Mouse (Mus musculus) brown adipose tissue, adult 24 weeks (tissue): ENCODE data around the gene Mfap3l. TPM values are rescaled to one million over a fixed set of nuclear protein-coding genes. Genes with fewer than 3 reads are reported as not detected.
"Not testable (repeated sequence)": the region's sequence is repeated elsewhere in the genome, so short reads cannot be mapped to it uniquely, and the experiment has no call there.

Source experiments
- H3K27ac ChIP-seq: fragments of 200-500 bp; replicated peaks from 2 replicates; pipeline ENCODE4 v1.5.1; 2012; ENCODE audit warnings: low read depth, mild to moderate bottlenecking, low read length
- H3K4me1 ChIP-seq: fragments of 200-500 bp; 2 replicates; pipeline ENCODE4 v1.6.1; 2012; ENCODE audit warnings: low read length, mixed read lengths; ENCODE audit not compliant: control insufficient read depth, insufficient read depth, insufficient read length
- H3K4me3 ChIP-seq: fragments of 200-500 bp; 2 replicates; pipeline ENCODE4 v1.5.1; 2012; ENCODE audit warnings: low read depth, mild to moderate bottlenecking, low read length, moderate library complexity; ENCODE audit not compliant: insufficient read depth
- polyA plus RNA-seq: library from polyadenylated mRNA; stranded (reverse); fragments of >200 nt; gene quantifications from 2 replicates; pipeline ENCODE4 v1.2.4, GENCODE M21; 2012; ENCODE audit not compliant: missing spikeins, insufficient read depth, insufficient read length

Gene Mfap3l
- polyA plus RNA-seq, 1 experiment, result 3.8 TPM

DNA sequence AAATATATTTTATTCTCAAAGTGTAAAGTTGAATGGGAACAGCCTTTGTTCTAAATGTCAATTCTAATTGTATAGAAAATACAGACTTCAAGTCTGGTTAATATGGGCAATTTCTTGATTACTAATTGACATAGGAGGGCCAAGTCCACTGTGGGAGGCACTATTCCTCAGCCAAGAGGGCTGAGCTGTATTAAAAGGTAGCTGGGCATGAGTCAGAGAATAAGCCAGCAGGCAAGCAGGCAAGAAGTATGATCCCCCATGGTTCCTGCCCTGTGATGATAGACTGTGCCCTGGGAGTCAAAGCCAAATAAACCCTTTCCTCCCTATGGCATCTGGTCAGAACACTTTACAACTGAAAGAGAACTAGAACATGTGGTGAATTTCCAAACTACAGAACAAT lies 3.2 kb downstream of the Mfap3l start:
- Histone ChIP-seq H3K27ac (no peak overlapping the region), H3K4me1 (peaks cover 3% of the 10 kb centered on the region), H3K4me3 (no peak overlapping the region)

DNA sequence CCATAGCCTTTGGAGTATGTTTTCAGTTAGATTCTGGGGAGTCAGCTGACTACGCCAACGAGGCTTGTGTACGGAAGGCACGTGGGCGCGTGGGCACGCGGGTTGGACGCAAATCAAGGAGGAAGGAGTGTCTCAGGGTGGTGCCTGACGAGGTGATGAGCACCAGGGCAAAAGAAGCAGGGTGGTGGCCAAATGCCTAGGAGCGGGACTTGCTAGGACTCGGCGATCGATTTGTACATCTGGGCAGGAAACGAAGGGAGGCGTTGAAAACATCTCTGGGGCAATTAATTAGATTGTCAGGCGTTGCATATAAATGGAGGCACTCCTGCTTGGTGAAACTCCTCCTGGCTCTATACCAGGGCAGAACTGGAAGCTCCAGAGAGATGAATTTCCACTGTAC lies 7.4 kb downstream of the Mfap3l start:
- H3K4me3 ChIP-seq, result no peak overlapping the region
- no peaks in the 10 kb centered on the region for H3K4me1 ChIP-seq
- H3K27ac ChIP-seq, result no peak overlapping the region

DNA sequence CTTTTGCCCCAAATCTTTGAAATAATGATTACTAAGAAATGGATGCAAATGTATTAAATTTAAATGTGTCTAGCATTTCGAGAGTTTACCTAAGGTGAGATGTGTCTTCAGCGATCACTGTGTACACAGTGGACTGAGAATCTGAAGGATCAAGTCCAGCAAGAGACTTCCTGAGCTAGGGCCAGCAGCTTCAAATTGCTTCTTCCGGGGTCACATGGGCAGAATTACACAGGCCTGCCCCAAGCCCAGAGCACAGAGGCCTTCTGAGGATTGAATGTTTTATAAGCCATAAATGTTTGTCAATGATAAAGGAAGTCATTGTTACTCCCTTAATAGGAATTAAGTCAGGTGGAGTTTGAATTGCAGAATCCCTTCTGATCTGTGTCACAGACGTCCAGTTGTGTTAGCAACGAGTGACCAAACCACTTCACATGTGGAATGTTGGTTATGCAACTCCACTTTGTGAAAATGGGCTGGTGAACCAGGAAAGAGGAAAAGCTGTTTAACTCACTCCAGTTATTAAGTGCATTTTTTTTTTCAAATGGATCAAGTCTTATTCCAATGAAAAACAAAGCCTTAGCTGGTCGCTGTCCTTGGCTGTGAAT lies 10.9 kb downstream of the Mfap3l start:
- Histone ChIP-seq H3K4me1 (no peaks in the 10 kb centered on the region), H3K4me3 (no peak overlapping the region), H3K27ac (no peak overlapping the region)

- H3K4me1 ChIP-seq, result no peaks in the 10 kb centered on the region
- H3K27ac ChIP-seq, result no peak overlapping the region
- no peak overlapping the region for H3K4me3 ChIP-seq
Observed at GRCm38 (mm10) chr8:60645164-60645563, 12.5 kb downstream of the Mfap3l start.

GRCm38 (mm10) chr8:60645911-60646310 lies 13.3 kb downstream of the Mfap3l start:
- Histone ChIP-seq H3K4me3 (no peak overlapping the region), H3K27ac (no peak overlapping the region), H3K4me1 (no peaks in the 10 kb centered on the region)

GRCm38 (mm10) chr8:60647291-60647690 lies 14.7 kb downstream of the Mfap3l start:
- H3K4me3 ChIP-seq, result no peak overlapping the region
- H3K4me1 ChIP-seq, result no peaks in the 10 kb centered on the region
- H3K27ac ChIP-seq, result no peak overlapping the region

- Histone ChIP-seq H3K4me3 (no peak overlapping the region), H3K27ac (no peak overlapping the region), H3K4me1 (no peaks in the 10 kb centered on the region)
Observed at GRCm38 (mm10) chr8:60649081-60649480, 16.5 kb downstream of the Mfap3l start.

GRCm38 (mm10) chr8:60650119-60650518 lies 17.5 kb downstream of the Mfap3l start:
- Histone ChIP-seq H3K4me3 (no peak overlapping the region), H3K27ac (no peak overlapping the region), H3K4me1 (no peaks in the 10 kb centered on the region)

- Histone ChIP-seq H3K4me1 (no peaks in the 10 kb centered on the region), H3K4me3 (no peak overlapping the region), H3K27ac (no peak overlapping the region)
Observed at GRCm38 (mm10) chr8:60657425-60658113, 24.9 kb downstream of the Mfap3l start.

GRCm38 (mm10) chr8:60658114-60658500 lies 25.5 kb downstream of the Mfap3l start:
- Histone ChIP-seq H3K27ac (no peak overlapping the region), H3K4me3 (no peak overlapping the region), H3K4me1 (no peaks in the 10 kb centered on the region)

- not testable (repeated sequence) for H3K27ac ChIP-seq, H3K4me1 ChIP-seq, H3K4me3 ChIP-seq
Observed at GRCm38 (mm10) chr8:60658686-60659085, 26.1 kb downstream of the Mfap3l start.

DNA sequence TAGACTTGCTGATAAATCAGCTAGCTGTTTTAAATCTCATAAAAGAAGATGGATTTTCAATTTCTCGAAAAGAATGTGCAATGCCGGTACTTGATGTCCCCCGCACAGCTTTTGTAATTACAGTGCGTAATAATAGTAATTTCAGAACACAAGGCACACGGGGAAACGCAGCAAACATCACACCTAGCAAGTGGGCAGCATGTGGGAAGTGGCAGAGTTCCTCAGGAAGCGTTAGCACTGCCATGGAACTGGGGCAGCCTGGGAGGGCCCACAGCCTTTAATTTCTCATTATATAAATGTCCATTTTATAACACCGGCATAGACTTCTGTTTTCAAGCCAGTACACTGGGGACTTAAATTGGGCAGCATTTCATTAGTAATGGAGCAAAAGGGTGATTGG lies 27.1 kb downstream of the Mfap3l start:
- Histone ChIP-seq H3K4me1 (no peaks in the 10 kb centered on the region), H3K27ac (no peak overlapping the region), H3K4me3 (no peak overlapping the region)

DNA sequence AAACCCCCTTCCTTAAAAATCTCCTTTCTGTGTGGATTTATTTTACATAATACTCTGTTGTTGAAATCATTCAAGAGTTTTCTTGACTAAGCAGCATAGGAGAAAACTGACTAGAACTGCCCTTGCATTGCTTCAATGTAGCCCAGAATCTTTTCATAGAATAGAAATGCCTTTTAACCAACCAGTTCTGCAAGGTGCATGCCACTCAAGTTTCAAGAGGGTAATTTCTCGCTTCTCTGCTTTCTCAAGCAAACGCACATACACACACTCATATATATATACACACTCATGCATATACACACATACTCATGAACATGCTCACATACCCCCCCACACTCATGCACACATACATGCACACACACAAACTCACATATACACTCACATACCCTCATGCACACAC lies 28.6 kb downstream of the Mfap3l start:
- no peak overlapping the region for H3K27ac ChIP-seq
- no peak overlapping the region for H3K4me3 ChIP-seq
- no peaks in the 10 kb centered on the region for H3K4me1 ChIP-seq

DNA sequence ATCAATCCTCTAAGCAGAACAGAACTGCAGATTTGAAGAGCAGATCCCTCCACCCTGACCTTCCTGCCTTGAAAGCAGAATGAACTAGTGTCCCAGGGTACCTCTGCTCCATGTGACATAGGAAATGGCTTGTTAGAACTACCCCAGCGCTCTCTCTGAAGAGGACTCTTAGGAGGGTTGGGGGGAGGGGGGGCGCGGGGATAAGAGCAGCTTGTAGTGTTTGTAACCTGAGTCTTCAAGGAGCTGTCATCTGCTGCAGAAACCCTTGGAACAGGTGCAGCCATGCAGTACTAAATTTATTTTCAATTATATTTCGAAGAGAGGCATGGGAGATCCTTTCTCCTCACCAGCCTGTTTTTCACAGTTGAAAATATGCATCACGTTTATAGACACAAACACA lies 30.9 kb downstream of the Mfap3l start:
- H3K4me1 ChIP-seq, result no peaks in the 10 kb centered on the region
- H3K27ac ChIP-seq, result no peak overlapping the region
- no peak overlapping the region for H3K4me3 ChIP-seq

- Histone ChIP-seq H3K4me1 (no peaks in the 10 kb centered on the region), H3K4me3 (no peak overlapping the region), H3K27ac (no peak overlapping the region)
Observed at GRCm38 (mm10) chr8:60665821-60666220, 33.2 kb downstream of the Mfap3l start.

DNA sequence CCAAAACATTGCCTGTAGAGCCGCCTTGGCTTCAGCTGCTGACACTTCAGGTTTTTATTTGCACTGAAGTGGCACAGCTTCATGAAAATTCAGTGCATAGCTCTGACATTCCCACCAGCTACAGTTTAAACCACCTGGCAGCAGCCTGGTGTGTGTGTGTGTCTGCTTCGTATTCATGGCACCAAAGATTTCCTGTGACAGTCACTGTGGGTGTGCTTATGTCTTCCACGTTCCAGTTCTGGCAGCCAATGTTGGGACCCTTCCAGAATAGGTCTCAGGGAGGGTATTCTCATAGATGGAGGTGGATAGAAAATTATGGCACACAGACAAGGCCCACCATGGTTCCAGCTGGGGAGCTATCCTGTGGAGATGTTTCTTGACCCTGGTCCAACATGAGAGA lies 34.2 kb downstream of the Mfap3l start:
- Histone ChIP-seq H3K4me3 (no peak overlapping the region), H3K27ac (no peak overlapping the region), H3K4me1 (no peaks in the 10 kb centered on the region)
